9 mouse cellular contexts compared by ENCODE assay signal in genomic region chr1:161170651-161171050, GRCm38 (mm10). TPM values are rescaled to one million over a fixed set of nuclear protein-coding genes. Genes with fewer than 3 reads are reported as not detected.
DNase-seq lines count a peak whose midpoint lies in the region; ATAC-seq and TF ChIP-seq lines count a peak whose summit lies in the region.
"Had no signal": no experiment of that assay in that cellular context is flagged by ENCODE, and none has a peak within 500 bp of the region (broad histone marks: within the 10 kb centered on the region; RNA-seq: fewer than 3 reads in every experiment).

No protein-coding gene starts in this region.

- in situ Hi-C loops in ES-E14 (cut with MboI; ENCODE audit: low sequenced_read_pairs in 2 of 2, unreplicated experiment in 2 of 2): no loop called here

- WGBS in forebrain, embryonic 16.5 days: under 1% methylated on average over 40 of the region's 40 CpGs
- 3% methylated on average over 40 of the region's 40 CpGs for WGBS in lung, adult 2 months

- peak; percentile 80 for TF ChIP-seq CTCF in layer of hippocampus, adult 2 months (conservative IDR thresholded peaks at IDR 0.05)
- TF ChIP-seq CTCF in lung, adult 2 months (IDR thresholded peaks at IDR 0.05; ENCODE audit: insufficient read depth, low read length): peak; percentile 38; the same call in 1 of the 2 replicates

- TF ChIP-seq POLR2A in lung, adult 2 months (IDR thresholded peaks at IDR 0.05; ENCODE audit: borderline replicate concordance, extremely low read depth, low read depth, low read length): no peak

- H3K4me1 ChIP-seq in ES-E14 (ENCODE audit: control insufficient read depth in 2 of 2, insufficient read depth in 2 of 2, low read length in 2 of 2, poor library complexity in 1 of 2): no peaks in the 10 kb centered on the region
- H3K4me1 ChIP-seq in forebrain, embryonic 16.5 days (replicated peaks; ENCODE audit: control insufficient read depth, insufficient read depth, low read length): peaks cover 3% of the 10 kb centered on the region
- H3K4me1 ChIP-seq in lung, adult 2 months (ENCODE audit: control insufficient read depth, insufficient read depth, low read length): no peaks in the 10 kb centered on the region

- no peak overlapping the region for H3K27ac ChIP-seq in ES-E14 (ENCODE audit: insufficient read depth, low read depth, low read length, poor library complexity, severe bottlenecking)
- H3K27ac ChIP-seq in forebrain, embryonic 16.5 days (ENCODE audit: low read length): no peak overlapping the region
- H3K27ac ChIP-seq in layer of hippocampus, adult 2 months: peak overlapping the region; percentile 62; the same call in 1 of the 2 replicates

- ATAC-seq in forebrain, embryonic 16.5 days: peak; percentile 98
- ATAC-seq in neutrophil, adult 5-6 weeks (ENCODE audit: extremely low read depth, insufficient number of reproducible peaks, low FRiP score, poor library complexity, severe bottlenecking): peak; percentile 87

- H3K4me3 ChIP-seq in ES-E14 (ENCODE audit: insufficient read depth in 1 of 2, low read depth in 1 of 2, low read length in 2 of 2, poor library complexity in 1 of 2, severe bottlenecking in 1 of 2): peak overlapping the region; percentile 67 to 71
- peak overlapping the region; percentile 47 for H3K4me3 ChIP-seq in forebrain, embryonic 16.5 days (replicated peaks; ENCODE audit: low read length)
- H3K4me3 ChIP-seq in layer of hippocampus, adult 2 months: peak overlapping the region; percentile 56
- H3K4me3 ChIP-seq in lung, adult 2 months (replicated peaks; ENCODE audit: extremely low read depth, low read depth, low read length): peak overlapping the region; percentile 15

- peak; percentile 63 for DNase-seq in ES-E14 (ENCODE audit: low read depth, low spot score)
- peak; percentile 66 to 70 for DNase-seq in cerebellum, adult 18-20 months
- DNase-seq in heart, postnatal 4 days: peak; percentile 83
- DNase-seq in layer of hippocampus, adult 2 months (ENCODE audit: low spot score in 2 of 2): peak; percentile 34 to 73
- peak; percentile 70 for DNase-seq in lung, adult 2 months
- DNase-seq in testis, postnatal 10 days (ENCODE audit: low spot score): peak; percentile 86

- H3K9me3 ChIP-seq in ES-E14 (ENCODE audit: control insufficient read depth, insufficient read depth, low read depth, low read length): no peaks in the 10 kb centered on the region
- H3K9me3 ChIP-seq in forebrain, embryonic 16.5 days (ENCODE audit: control insufficient read depth, low read length): no peaks in the 10 kb centered on the region

- H3K27me3 ChIP-seq in forebrain, embryonic 16.5 days (replicated peaks; ENCODE audit: control insufficient read depth, insufficient read depth, low read length): peaks cover 2% of the 10 kb centered on the region; the same call in 1 of the 2 replicates

- no peaks in the 10 kb centered on the region for H3K36me3 ChIP-seq in ES-E14 (ENCODE audit: control insufficient read depth, insufficient read depth, low read length, poor library complexity, severe bottlenecking)
- no peaks in the 10 kb centered on the region for H3K36me3 ChIP-seq in forebrain, embryonic 16.5 days (ENCODE audit: control insufficient read depth, insufficient read depth)

- H3K9ac ChIP-seq in ES-E14 (ENCODE audit: insufficient read depth, low read depth, low read length, poor library complexity, severe bottlenecking): peak overlapping the region; percentile 78
- peak overlapping the region; percentile 61 for H3K9ac ChIP-seq in forebrain, embryonic 16.5 days (replicated peaks; ENCODE audit: low read depth, low read length)

- peak overlapping the region; percentile 68 for H3K4me2 ChIP-seq in forebrain, embryonic 16.5 days (ENCODE audit: low read length)

TF ChIP-seq in ES-E14, 5 proteins besides CTCF, POLR2A, EP300 and RAD21:
- TF ChIP-seq CHD2 (IDR thresholded peaks at IDR 0.05; ENCODE audit: low read depth, low read length) (no peak), ZC3H11A (IDR thresholded peaks at IDR 0.05; ENCODE audit: borderline replicate concordance, low read depth, low read length) (peak; percentile 69)

RNA-seq across cellular contexts. Expression of gene Tex50, which starts 11.5 kb away (rescaled TPM):
- total RNA-seq in ES-E14 (2012; rRNA removed): not detected in 2 replicates
- 0.78 and 1.4 TPM in 2 replicates for polyA plus RNA-seq in forebrain, embryonic 16.5 days (2015; fragmentation: Nextera tagmentation; extraction: Ambion mirVana)
- not detected for total RNA-seq in heart, postnatal 4 days (2021)
- not detected for total RNA-seq in layer of hippocampus, adult 2 months (2021)
- polyA plus RNA-seq in lung, adult 2 months (2012; rRNA removed): not detected in 2 replicates
- total RNA-seq in neutrophil, adult 5-6 weeks (2017): not detected in 2 replicates
- total RNA-seq: gastrocnemius, adult 8-10 months had no signal

RNA-seq across cellular contexts. Expression of gene Ankrd45, which starts 28.2 kb away (rescaled TPM):
- 4.2 and 4.3 TPM in 2 replicates for total RNA-seq in ES-E14 (2012; rRNA removed)
- polyA plus RNA-seq in forebrain, embryonic 16.5 days (2015; fragmentation: Nextera tagmentation; extraction: Ambion mirVana): 25.5 and 29.6 TPM in 2 replicates
- 1 to 10 TPM; 3.8 TPM for total RNA-seq in heart, postnatal 4 days (2021)
- total RNA-seq in layer of hippocampus, adult 2 months (2021): 10 to 100 TPM; 44.7 to 54.3 TPM
- polyA plus RNA-seq in lung, adult 2 months (2012; rRNA removed): 1.0 and 1.1 TPM in 2 replicates
- total RNA-seq in neutrophil, adult 5-6 weeks (2017): not detected in 2 replicates
- total RNA-seq: gastrocnemius, adult 8-10 months had no signal

RNA-seq across cellular contexts. Expression of gene Klhl20, which starts 39.3 kb away (rescaled TPM):
- 8.9 and 10.2 TPM in 2 replicates for total RNA-seq in ES-E14 (2012; rRNA removed)
- 22.4 and 23.4 TPM in 2 replicates for polyA plus RNA-seq in forebrain, embryonic 16.5 days (2015; fragmentation: Nextera tagmentation; extraction: Ambion mirVana)
- 10 to 100 TPM; 11.9 to 14.7 TPM for total RNA-seq in heart, postnatal 4 days (2021)
- total RNA-seq in layer of hippocampus, adult 2 months (2021): 10 to 100 TPM; 16.3 to 17.3 TPM
- polyA plus RNA-seq in lung, adult 2 months (2012; rRNA removed): 6.8 and 10.6 TPM in 2 replicates
- total RNA-seq in neutrophil, adult 5-6 weeks (2017): 29.8 and 32.0 TPM in 2 replicates

Comparison
In these comparisons a context has a peak if more than half of its experiments do, and no peak if none do; other contexts are left out.
1. H3K4me3 ChIP-seq: peak in every context shown above with its lines; median percentile 69 in ES-E14; 56 in layer of hippocampus, adult 2 months; 47 in forebrain, embryonic 16.5 days; 15 in lung, adult 2 months.